Mouse (Mus musculus): ENCODE results near the gene Nbr1.

Gene Nbr1

GRCm38 (mm10) chr11:101551751-101552475 is at the start of gene Nbr1, which contains the start of gene Brca1:
Nbr1 (plus strand) TSS chr11:101552149.
Brca1 (minus strand) TSS chr11:101551955.
- peak; percentile 98 for DNase-seq (ENCODE audit: low spot score)

- DNase-seq (ENCODE audit: low spot score) = peak; percentile 43
These were observed 45.6 kb upstream of the Nbr1 start for GRCm38 (mm10) chr11:101506269-101506780.

- DNase-seq (ENCODE audit: low spot score) = no peak
These were observed 44.9 kb upstream of the Nbr1 start for GRCm38 (mm10) chr11:101507090-101507489.

- DNase-seq (ENCODE audit: low spot score) = peak; percentile 5
These were observed 33.0 kb upstream of the Nbr1 start for GRCm38 (mm10) chr11:101518937-101519336.

GRCm38 (mm10) chr11:101519364-101519763 is 32.6 kb upstream of the Nbr1 start:
- DNase-seq (ENCODE audit: low spot score) = no peak

DNA sequence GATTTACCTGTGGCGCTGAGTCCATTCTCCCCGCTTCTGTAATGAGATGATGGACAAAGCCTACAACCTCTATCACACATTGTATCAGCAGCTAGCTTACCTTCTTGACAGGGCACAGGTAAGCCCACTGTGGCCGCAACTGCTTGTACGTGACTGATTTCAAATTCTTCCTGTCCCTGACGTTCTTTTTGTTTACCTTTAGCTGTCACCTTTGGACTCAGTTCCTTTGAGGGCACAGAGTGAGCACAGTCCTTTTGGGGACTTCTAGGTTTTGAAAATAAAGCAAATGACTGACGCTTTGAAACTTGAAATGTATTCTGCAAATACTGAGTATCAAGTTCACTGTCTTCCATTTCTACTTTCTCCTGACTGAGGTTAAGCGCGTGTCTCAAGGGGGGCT is 27.5 kb upstream of the Nbr1 start:
- no peak for DNase-seq (ENCODE audit: low spot score)

DNA sequence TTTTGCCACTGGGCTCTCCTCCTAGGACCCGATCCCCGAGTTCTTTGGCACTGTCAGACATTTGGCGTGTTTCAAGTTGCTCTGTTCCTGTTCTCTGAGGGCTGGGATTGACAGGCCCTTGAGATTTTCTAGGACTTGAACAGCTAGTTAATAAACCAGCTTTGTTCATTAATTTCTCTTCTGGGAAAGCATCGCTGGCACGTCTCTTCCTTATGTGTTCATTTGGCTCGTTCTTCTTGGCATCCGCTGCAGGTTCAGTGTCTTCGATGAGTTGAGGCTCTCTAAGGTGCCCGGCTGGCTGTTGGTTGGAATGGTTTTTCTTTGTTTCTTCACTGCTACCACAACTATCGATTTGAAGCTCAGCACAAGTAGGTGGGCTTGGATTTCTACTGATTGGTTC is 26.9 kb upstream of the Nbr1 start:
- no peak for DNase-seq (ENCODE audit: low spot score)

DNA sequence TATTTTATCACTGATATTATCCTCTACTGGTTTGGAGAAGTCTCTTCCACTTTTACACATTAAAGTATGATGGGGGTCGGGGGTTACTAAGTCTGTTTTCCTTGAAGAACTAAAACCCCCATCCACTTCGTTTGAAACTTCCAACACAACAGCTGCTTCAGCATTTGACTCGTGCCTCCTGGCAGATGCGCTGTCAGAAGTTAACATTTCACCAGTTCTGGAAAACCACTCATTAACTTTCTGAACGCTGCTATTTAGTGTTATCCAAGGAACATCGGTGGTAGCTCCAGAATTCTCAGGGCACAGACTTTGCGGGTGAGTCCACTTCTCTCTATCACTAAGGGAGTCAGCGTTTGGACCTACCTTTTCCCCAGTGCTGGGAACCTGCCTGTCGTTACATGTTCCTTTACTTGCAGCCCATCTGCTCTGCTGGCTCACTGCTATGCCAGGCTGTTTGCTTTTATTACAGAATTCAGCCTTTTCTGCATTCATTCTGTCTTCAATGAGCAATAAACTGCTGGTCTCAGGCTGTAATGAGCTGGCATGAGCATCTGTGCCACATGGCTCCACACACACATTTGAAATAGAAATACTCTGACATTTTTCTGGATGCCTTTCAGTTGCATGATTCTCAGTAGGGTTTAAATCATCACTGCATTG is 25.9 kb upstream of the Nbr1 start:
- no peak for DNase-seq (ENCODE audit: low spot score)

- no peak for DNase-seq (ENCODE audit: low spot score)
These were observed 25.3 kb upstream of the Nbr1 start for GRCm38 (mm10) chr11:101526686-101527085.

DNA sequence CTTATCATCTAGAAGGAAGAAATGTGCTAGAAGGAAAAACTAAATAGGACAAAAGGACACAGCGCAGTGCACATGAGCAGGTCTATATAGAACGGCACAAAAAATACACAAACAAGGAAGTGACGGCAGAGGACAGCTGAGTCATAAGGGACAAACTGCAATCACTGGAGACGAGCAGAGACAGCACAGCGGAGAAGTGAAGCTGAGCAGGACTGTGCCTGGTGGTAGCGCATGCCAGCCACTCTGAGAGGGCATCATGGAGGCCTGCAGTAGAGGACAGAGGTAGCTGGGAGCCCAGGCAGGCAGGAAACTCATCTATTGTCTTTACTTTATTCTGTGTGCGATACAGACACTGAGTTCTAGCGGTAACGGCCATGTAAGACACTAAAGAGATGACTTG is 8.4 kb upstream of the Nbr1 start:
- DNase-seq (ENCODE audit: low spot score) = no peak

DNA sequence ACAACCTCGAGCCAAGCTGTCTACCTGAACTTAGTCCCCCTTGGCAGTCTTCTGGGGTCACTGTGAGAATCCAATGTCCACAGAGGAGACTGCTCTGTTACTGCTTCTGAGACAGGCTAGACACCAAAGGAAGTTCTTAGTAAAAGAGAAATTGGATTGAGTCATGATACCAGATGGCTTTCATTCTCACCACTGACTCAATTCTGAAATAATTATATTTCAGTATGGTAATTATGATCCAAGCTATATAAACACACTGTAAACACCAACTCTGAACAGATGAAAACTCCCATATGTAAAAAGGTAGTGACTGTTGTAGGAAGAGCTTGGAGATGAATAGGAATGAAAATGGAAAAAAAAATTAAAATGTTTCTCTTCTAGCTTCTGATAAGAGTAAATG is 7.8 kb upstream of the Nbr1 start:
- no peak for DNase-seq (ENCODE audit: low spot score)

GRCm38 (mm10) chr11:101548526-101548925 is 3.4 kb upstream of the Nbr1 start:
- DNase-seq (ENCODE audit: low spot score) = no peak

- peak; percentile 98 for DNase-seq (ENCODE audit: low spot score)
These were observed 739 bp downstream of the Nbr1 start for GRCm38 (mm10) chr11:101552476-101553300.

DNA sequence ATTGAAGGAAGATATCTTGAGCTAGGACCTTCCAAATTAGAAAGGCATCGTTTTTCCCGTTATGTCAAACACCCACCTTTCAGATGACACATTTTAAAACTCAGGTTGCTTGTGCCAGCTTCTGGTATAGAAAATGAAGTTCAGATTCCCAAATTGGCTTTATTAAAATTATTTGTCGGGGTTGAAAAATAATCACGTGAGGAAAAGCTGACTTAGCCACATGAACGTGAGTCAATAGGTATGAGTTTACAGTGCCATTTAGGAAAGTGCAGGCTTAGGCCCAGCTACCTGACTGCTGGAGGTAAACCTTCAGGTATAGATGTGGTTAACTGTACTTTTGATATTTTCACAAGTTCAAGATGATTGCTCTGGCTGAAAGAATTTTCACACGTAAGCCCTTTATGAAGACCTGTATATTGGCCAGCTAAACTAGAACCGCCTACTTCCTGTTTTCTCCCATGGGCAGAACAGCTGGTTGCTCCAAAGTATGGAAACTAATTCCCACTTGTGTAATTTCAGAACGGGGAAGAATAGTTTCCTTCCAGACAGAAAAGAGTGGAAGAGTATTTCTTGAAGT is 1.5 kb downstream of the Nbr1 start:
- no peak for DNase-seq (ENCODE audit: low spot score)

DNA sequence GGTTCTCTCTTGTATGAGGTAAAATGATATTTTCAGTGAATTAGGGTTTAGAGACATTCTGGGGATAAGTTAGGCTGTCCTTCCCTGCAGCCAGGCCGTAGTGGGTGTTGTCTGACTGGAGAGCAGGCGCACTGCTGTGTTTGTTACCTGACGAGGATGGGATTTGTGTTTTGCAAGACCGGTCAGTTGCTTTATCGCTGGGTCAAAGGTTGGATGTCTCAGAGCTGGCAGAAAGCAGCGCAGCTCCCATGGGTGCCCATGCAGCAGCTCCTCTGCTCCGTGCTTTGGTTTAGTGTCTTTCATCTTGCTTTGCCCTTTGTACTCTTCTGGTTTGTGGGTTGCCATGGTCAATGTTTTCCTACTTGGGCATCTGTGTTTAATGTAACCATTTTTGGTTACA is 4.6 kb downstream of the Nbr1 start:
- no peak for DNase-seq (ENCODE audit: low spot score)

- DNase-seq (ENCODE audit: low spot score) = no peak
These were observed 5.0 kb downstream of the Nbr1 start for GRCm38 (mm10) chr11:101556954-101557353.

- peak; percentile 80 for DNase-seq (ENCODE audit: low spot score)
These were observed 10.4 kb downstream of the Nbr1 start for GRCm38 (mm10) chr11:101562391-101562790.

DNA sequence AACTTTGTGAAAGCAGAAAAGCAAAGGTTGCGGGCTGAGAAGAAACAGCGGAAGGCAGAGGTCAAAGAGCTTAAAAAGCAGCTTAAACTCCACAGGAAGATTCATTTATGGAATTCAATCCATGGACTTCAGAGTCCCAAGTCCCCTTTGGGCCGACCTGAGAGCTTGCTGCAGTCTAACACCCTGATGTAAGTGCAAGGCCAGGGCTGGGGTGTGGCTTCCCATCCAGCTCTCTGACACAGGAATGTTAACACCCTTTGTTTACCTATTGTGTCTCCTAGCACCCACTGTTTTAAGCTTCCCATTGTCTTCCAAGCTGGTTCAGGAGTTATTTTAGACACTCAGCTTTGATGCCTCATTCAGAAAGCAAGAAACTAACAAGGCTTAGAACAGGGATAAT is 16.5 kb downstream of the Nbr1 start:
- no peak for DNase-seq (ENCODE audit: low spot score)

DNA sequence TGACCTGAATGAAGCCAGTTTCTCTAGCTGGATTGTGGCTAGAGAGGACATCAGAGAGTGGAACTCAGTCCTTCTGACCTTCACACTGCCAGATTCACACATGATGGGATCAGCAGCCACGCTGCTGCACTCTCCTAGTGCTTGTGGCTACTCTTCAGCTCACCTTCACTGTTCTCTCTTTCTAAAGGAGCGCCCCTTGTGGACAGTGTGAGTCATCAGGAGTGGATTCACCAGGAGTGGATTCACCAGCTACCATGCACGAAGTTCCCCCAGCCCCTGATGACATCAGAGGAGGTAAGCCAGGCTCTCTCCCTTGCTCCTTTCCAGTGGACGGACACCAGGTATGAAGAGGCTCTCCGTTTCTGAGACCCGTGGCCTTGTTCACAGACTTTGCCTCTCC is 24.2 kb downstream of the Nbr1 start:
- DNase-seq (ENCODE audit: low spot score) = peak; percentile 17

- no peak for DNase-seq (ENCODE audit: low spot score)
These were observed 29.3 kb downstream of the Nbr1 start for GRCm38 (mm10) chr11:101581081-101581764.
